Mouse (Mus musculus) thymus, adult 2 months (tissue): ENCODE data around the gene Rab8a.

ENCODE experiments used
- CTCF ChIP-seq: fragments of 200-500 bp; IDR thresholded peaks from 2 replicates; pipeline ENCODE4 v1.5.1; 2012; ENCODE audit warnings: mild to moderate bottlenecking, control low read depth, low read length, moderate library complexity, borderline replicate concordance; ENCODE audit not compliant: control insufficient read depth, poor library complexity, insufficient read depth; ENCODE audit errors: extremely low read depth
- POLR2A ChIP-seq: fragments of 200-500 bp; IDR thresholded peaks from 2 replicates; pipeline ENCODE4 v1.6.1; 2012; ENCODE audit warnings: mild to moderate bottlenecking, low read length, control low read depth, moderate library complexity; ENCODE audit not compliant: control insufficient read depth, poor library complexity, insufficient read depth; ENCODE audit errors: extremely low read depth

- no peak for TF ChIP-seq POLR2A
- no peak for TF ChIP-seq CTCF
Observed at GRCm38 (mm10) chr8:72151418-72152078, 9.5 kb upstream of the Rab8a start.
